Mouse (Mus musculus): ENCODE data around the gene Hrk.
A peak's percentile ranks its signal among the peaks of the same experiment; 100 is the strongest.

The Hrk gene

DNA sequence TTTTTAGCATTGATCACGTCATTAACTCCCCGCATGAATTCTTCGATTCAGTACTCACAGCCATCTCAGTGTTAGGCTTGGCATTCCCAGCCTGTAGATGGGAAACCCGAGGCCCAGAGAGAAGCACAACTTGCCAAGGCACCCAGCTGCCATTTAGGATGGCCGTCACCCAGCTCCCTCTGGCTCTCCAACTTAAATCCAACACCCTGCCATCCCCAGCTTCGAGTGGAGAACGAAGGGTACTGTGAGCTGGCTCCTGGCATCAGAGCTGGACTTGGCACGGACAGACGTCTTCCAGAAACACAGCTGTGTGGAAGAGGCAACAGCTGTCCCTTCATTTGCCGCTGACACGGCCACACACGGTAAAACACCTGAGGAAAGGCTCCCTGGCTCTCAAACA lies at the start of gene Hrk:
Gene Hrk (plus strand): TSS at position 68 of the 400 bp plus-strand sequence.
- no peak for DNase-seq (ENCODE audit: low spot score)

DNA sequence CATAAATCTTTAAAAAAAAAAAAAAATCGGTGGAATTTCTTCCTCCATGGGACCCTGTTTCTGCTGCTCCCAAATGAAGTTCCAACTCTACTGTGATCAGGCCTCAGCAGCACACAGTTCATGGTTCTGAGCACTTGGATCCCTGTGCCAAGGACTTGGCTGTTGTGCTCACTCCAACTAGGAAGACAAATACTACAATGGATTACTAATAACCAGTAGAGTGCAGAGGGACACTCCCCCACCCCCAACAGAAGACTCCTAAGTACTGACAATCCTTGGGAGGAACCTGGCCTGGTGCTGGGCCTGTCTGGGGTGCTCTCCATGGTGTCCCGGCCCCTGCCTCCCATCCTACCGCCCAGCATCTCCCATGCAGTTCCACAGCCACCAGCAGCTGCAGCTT lies 46.1 kb upstream of the Hrk start:
- no peak for DNase-seq (ENCODE audit: low spot score)

DNA sequence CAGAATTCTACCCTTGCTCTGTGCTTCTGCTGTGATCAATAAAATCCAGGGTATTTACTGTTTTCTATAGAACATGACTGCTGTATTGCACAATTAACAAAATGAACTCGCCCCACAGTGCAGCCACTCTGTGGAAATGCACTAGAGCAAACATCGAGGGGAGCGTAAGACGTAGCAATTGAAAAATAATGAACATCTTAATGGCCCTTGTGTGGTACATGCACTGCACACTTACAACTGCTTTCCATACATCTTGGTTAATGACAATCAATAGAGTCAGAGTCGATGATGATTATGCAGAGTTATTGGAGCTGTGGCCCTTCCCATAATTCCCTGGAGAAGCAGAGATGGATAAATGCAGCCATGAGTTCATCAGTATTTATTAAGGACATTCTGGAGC lies 45.5 kb upstream of the Hrk start:
- no peak for DNase-seq (ENCODE audit: low spot score)

DNA sequence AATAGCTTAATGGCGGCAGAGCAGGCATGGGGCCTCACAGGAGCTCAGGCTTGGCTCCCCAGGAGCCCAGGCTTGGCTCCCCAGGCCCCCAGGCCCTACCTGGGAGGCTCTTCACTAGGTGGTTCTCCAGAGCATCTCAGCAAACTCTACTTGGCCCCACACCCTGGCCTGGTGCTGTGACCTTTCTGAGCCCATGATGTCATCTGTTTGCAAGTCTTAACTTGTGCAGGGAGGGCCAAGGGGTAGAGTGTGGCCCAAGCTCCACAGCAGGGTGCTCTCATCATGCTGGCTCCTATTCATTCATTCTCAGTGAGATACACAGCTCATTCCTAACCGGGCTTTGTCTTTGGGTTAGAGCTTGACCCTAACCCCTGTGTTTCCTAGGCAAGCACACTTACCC lies 43.8 kb upstream of the Hrk start:
- DNase-seq (ENCODE audit: low spot score), result no peak

DNA sequence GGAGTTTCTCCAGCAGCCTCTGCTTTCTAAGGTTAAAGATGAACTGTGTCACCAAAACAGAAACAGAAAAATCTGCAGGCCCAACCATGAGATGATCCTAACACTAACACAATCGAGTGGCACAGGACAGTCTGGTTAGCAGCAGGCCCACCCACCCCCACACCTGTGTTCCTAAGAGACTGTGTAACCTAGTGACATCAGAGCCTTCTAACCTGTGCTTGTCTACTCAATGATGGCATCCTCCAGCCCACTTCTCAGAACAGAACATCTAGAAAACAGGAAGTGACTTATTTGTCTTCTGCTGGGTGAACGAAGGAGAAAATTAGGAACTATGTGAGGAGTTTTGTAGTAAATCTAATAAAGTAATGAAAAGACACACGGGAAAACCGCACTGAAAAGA lies 42.5 kb upstream of the Hrk start:
- no peak for DNase-seq (ENCODE audit: low spot score)

DNA sequence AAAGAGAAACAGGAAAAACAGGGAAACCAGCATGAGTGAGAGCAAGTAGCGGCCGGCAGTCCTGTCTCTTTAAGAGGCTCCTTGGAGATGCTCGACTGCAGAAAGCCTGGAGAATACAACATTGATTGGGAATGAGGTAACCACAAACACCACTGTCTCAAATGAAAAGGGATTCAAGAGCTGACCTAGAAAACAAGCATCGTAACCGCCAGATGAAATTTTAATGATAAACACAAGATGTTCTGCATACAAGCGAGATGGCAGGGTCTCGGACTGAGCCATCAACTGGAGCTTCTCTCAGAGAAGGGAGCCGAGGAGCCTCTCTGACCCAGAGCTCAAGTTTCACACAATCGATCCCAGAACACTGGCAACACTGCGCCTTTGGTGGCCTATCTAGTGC lies 41.4 kb upstream of the Hrk start:
- DNase-seq (ENCODE audit: low spot score), result no peak

DNA sequence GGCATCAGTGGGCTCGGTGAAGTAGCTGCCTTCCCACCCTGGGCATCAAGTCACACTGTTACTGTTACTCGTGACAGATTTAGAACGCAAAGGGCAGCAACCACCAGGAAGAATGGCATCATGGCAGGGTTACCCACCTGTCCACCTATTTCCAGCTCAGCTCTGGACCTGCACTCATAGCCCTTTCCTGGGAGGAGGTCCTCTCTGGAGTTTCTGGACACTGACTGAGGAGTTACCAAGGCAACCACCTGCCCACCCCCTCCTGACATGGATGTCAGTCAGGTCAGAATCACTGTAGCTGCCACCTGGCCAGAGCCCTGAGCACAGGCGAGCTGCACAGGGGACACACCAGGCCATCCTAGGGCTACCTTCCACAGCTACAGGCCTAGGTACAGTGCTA lies 37.8 kb upstream of the Hrk start:
- no peak for DNase-seq (ENCODE audit: low spot score)

DNA sequence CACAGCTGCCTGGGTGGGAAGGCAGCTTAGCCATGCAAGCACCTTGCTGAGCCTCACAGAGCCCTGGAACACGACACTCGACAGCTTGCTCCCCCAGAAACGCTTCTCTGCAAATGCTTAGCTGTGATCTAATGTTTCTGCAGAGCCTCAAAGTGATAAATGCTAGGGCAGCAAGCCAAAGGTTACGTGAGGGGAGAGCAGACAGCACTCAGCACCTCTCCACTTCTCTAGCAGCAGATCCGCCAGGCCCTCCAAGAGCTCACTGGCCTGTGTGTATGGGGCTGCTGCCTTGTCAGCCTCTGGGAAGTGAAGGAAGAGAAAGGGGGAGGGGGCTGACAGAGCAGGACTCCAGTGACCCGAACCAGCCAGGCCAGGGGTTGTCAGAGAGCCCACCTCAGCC lies 36.2 kb upstream of the Hrk start:
- no peak for DNase-seq (ENCODE audit: low spot score)

DNA sequence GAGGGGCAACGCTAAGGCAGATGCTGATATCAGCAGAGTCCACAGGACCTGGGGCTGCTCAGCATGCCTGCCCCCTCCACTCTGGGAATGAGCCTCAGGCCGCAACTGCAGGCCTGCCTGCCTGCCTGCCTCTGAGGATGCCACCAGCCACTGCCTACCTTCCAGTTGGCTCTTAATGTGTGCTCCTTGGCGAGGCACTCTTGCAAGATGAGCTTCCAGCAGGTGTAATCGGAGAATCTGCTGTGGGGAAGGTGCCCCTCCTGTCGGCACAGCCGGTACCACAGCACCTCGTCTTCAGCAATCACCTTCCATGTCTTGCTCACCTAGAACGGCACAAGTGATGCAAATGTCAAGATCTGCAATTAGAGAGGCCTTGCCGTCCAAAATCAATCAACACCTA lies 35.8 kb upstream of the Hrk start:
- no peak for DNase-seq (ENCODE audit: low spot score)

DNA sequence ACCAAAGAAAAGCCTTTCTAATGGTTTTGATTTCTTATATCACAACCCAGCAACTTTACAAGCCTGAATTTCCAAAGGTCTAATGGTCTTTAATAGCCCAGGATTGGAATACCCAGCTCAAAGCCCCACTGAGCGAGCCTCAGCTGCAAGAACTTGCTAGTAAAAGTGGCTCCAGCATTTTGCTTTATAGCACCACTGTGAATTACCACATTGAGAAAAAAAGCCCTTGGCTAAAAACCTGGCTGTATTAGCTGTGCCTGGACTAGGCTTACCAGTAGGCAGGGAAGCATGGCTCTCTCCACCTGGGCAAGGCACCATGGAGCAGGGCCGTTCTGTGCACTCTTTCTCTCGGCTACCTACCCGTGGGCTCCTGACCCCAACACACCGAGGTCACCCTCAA lies 28.1 kb upstream of the Hrk start:
- no peak for DNase-seq (ENCODE audit: low spot score)

DNA sequence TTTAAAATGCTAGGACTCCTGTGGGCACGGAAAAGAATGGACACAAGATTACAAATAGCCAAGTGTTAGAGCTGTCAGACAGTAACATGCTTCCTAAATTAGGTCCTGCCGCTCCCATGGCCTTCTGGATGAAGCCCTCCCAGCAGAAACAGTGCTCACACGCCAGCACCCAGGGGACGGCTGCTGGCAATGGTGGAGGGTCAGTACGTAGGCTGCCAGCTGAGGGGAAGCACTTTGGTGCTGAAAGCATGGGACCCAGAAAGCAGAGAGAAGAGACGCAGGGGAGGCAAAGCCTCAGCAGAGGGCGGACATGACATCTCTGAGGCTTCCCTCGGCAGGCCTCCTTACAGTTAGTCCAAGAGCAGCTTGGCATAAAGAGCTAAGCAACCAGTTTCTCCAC lies 24.8 kb upstream of the Hrk start:
- DNase-seq (ENCODE audit: low spot score), result no peak

DNA sequence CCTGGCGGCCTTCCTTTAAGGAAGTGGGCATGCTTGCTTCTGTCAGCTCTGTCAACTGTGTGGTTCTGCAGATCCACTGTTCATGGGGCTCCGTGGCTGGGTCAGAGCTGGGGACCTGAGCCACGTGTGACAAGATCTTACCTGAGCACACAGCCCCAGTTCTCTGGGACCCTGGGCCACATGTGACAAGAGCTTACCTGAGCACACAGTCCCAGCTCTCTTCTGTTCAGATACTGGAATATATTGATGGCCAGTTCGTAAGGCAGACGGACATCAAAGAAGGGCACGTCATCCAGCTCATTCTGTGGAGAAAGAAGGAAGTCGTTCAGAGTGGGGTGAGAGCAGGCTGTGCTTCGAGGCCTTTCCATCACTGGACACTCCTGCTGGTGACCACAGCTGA lies 22.0 kb upstream of the Hrk start:
- DNase-seq (ENCODE audit: low spot score), result no peak

DNA sequence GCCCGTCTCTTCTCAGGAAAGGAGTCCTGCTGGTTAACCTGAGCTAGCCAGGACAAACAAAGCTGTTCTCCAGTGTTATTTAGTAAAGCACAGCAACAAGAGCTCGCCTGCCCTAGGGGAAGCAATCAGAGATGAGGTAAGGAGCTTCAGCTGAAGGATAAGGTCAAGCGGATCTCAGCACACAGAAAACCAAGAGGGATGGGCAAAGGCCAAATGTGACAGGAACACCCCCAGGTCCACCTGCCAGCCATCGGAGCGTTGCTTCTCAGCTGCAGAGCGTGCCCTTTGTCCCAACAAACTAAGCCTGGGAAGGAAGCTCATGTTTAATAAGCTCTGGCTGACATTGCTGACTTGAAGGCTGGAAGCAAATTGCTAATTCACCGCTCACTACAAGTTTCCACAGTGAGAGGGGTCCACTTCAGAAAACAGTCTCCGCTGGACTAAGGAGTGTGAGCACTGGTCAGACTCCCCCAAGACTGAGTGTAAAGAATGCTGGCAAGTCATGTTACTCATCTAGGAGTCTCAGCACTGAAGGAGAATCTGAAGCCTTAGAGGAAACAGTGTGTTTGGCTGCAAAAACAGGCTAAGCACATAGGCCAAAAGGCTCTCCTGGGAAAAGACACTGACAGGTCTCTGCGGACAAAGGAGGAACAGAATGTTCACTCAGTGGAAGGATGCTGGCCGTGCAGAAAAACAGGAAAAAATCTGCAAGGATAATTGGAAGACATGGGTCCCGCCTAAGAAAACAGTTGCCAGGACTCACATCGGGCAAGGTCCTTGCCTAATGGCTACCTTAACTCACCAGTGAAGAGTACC lies 21.0 kb upstream of the Hrk start:
- DNase-seq (ENCODE audit: low spot score), result no peak

DNA sequence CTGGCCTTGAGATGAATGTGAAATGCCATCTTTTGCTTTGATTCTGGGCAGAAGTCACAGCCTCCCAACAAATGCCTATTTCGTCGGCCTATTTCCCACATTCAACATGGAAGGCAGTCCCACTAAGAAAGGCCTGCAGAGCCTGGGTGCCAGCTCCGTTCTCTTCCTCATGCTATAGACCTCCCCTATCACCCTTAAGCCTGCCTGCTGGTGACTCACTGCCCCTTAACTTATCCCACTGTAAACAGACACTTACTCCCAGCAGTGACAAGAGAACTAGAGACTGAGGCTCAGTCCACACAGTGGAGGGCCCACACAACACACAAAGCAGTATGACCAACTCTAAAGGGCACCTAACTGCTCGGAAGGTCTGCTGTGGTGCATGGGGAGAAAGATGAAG lies 20.1 kb upstream of the Hrk start:
- DNase-seq (ENCODE audit: low spot score), result no peak

DNA sequence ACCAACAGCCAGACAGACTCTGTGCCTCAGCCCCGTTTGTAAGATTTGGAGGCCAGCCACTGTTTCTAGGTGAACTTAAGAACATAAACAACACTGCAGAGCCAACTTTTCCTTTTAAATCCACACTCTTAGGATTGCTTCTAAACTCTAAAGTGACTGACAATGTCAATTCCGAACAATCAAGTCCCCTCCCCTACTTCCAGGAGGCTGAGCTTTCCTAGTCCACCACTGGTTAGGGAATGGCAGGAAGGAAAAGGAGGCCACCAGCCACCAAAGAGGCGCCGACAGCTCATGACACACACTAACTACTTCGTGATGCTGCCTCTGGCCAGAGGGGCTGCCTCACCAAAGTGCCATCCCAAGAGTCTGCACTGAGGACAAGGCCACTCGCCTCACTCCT lies 19.7 kb upstream of the Hrk start:
- no peak for DNase-seq (ENCODE audit: low spot score)

DNA sequence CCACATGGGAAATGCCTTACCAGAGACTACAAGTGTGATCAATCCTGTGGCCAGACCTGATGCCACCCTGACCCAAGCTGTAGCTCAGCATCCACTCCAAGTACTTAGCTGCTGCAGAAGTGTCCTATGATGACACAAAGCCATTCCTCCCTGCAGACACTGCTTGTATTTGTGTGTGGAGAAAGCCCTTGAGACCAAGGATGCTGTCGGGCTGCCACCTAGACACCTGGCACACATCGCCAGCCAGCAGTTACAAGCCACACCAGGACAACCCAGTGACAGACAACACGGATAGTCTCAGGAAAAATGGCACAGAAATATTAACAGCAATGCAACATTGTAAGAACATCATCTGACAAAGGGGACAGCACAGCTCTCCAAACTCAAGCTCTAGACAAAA lies 19.0 kb upstream of the Hrk start:
- no peak for DNase-seq (ENCODE audit: low spot score)

DNA sequence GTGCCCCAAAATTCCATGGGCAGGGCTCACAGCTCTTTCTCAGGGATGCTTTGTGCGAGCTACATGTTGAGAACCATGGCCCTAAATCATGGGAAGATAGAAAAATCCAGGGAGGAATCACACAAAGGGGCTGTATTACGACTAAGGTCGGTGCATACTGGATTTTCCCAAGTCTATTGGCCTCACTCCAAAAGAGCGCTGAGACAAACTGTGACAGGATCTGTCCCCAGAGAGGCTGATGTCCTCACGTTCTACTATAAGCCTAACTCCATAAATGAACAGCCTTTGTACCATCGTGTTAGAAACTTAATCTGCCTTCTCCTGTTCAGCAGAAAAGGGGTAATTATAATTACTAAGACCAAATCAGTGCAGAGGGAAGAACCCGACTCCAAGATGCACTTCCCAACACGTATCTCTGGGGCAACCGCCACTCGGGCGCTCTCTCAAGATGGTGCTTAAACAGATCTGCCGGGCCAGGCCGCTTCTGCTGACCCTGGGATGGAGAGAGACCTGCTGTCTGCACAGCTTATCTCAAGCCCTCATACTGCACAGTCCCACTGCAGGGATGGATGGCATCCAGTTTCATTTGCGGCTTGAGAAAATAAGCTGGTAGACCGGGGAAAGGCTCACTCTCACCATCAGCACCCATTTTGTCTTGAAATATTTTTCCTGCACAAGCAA lies 18.3 kb upstream of the Hrk start:
- DNase-seq (ENCODE audit: low spot score), result no peak

DNA sequence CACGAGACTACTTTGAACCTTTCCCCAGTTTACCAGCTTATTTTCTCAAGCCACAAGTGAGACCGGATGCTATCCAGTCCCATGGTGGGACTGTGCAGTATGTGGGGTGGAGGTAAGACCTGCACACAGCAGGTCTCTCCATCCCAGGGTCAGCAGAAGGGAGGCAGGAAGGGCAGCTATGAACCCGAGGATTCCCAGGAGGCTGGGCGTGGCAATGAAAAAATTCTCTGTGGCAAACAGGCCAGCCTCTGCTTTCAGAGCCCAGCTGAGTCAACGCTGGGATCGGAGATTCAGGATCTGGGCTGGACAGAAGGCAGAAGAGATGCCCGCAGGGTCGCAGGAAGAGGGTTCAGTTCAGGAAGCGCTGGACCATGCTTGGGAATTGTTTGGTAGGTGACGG lies 17.2 kb upstream of the Hrk start:
- no peak for DNase-seq (ENCODE audit: low spot score)

DNA sequence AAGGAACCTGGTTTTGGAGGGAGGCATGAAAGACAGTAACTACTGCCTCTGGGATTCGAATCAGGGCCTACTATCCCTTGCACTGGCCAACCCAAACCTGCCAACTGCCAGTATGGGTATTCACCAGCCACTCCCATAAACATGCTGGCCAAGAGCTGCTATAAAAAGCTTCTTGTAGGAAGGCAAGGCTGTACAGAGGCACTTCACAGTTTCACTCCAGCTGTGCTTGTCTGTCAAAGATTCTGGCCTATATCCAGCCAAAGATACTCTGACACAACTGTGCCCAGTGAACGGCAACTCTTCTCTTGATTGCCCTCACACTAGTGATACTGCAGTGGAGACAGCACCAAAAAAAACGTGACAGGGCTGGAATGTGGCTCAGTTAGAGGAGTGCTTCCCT lies 14.7 kb upstream of the Hrk start:
- no peak for DNase-seq (ENCODE audit: low spot score)

DNA sequence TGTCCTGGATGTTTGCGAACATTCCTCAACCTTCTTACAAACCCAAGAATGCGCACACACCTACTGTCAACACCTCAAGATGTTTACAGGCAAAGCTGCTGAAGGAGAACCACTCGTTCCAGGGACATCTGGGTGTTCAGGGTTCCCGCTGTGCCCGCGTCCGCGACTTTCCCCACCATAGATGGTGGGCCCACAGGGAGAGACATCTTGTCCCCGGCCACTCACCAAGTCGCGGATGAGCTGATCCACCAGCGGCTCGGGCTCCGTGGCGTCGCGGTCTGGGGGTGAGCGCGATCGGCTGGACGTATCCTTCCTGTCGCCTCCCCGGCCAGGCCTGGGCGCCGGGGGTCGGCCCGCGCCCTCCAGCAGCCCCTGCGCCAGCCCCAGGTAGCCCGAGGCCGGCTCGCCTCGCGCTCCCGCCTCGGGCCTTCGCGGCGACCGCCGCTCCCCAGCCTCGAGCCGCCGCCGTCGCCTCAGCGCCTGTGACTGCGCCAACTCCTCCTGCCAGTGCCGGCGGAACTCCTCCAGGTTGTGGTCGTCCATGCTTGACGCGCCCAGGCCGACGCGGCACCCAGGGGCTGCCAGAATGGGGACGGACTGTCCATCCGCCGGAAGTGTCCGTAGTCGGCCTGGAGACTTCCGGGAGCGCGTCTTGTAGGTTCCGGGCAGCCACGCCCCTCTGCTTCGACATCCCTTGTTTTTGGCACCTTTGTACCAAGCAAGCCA lies 9.4 kb upstream of the Hrk start, which contains the start of gene Fbxw8:
Gene Fbxw8 (minus strand): TSS at position 626 of the 726 bp plus-strand sequence.
- peak; percentile 94 for DNase-seq (ENCODE audit: low spot score)

DNA sequence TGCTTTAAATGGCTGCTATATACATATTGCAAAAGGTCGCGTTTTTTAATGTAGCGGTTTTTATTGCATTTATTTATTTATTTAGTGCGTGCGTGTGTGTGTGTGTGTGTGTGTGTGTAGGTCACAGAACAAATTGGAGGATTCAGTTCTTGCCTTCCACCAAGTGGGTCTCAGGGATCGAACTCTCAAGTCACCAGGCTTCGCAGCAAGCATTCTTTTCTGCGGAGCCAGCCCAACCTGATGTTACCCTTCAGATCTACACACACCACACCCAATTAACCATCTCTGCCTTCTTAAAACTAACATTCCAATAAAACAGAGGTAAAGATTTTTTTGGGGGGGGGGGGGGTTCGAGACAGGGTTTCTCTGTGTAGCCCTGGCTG lies 8.9 kb upstream of the Hrk start:
- no peak for DNase-seq (ENCODE audit: low spot score)

DNA sequence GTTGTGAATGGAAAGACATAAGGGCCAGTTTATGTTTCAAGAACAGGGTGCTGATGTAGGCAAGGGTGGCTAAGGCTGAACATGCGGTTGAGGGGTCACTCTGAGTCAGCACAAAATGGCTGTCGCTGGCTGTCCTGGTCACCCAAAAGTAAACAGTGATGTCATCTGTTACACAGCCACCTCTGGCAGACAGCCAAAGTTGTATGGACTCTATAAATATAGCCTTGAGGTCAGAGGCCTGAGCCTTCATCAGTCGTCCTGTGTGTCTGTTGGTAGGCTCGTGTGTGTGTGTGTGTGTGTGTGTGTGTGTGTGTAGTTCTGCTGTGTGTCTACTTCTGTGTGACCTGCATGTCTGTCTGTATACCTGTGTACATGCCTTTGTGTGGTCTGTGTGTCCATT lies 7.5 kb upstream of the Hrk start:
- peak; percentile 27 for DNase-seq (ENCODE audit: low spot score)

DNA sequence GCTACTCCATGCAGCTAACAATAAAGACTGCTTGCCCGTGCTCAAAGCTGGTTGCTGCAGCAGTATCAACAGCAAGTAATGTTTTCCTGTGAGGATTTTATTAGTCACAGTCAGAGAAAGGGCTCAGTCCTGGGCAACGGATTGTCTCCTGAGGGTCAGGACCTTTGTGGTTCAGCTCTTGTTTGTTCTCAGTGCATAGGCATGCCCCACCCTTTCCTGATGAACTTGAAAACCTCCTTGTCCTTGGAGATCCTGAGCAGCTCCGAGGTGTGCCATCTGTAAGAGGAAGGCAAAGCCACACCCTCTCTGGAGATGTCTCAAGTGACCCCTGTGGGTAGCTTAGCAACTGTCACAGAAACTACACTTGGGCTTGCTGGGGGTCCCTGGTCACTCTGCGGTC lies 3.8 kb upstream of the Hrk start:
- DNase-seq (ENCODE audit: low spot score), result no peak
